In genomic region chr19:46961047-46961651, GRCm38 (mm10) we compare ENCODE assay signal across 8 mouse cellular contexts. TPM values are rescaled to one million over a fixed set of nuclear protein-coding genes. Genes with fewer than 3 reads are reported as not detected.
DNase-seq lines count a peak whose midpoint lies in the region; ATAC-seq and TF ChIP-seq lines count a peak whose summit lies in the region.

No protein-coding gene starts in this region.

- peak; percentile 14; the same call in 1 of the 2 replicates for ATAC-seq in hindbrain, embryonic 16.5 days

- peak overlapping the region; percentile 76 for H3K4me3 ChIP-seq in layer of hippocampus, adult 2 months
- peak overlapping the region; percentile 63 for H3K4me3 ChIP-seq in bone marrow macrophage, adult 2 months (ENCODE audit: insufficient read depth, low read length)
- peak overlapping the region; percentile 67 for H3K4me3 ChIP-seq in hindbrain, embryonic 16.5 days (ENCODE audit: low read length)

- 2% methylated on average over 22 of the region's 22 CpGs for WGBS in hindbrain, embryonic 16.5 days

- H3K36me3 ChIP-seq in hindbrain, embryonic 16.5 days (ENCODE audit: control insufficient read depth, insufficient read depth, low read length): no peaks in the 10 kb centered on the region

- peak overlapping the region; percentile 95 for H3K27ac ChIP-seq in layer of hippocampus, adult 2 months
- peak overlapping the region; percentile 69 for H3K27ac ChIP-seq in bone marrow macrophage, adult 2 months (ENCODE audit: insufficient read depth, low read depth, low read length)
- peak overlapping the region; percentile 99 for H3K27ac ChIP-seq in hindbrain, embryonic 16.5 days (ENCODE audit: low read depth, low read length)

- no peaks in the 10 kb centered on the region for H3K27me3 ChIP-seq in hindbrain, embryonic 16.5 days (replicated peaks; ENCODE audit: control insufficient read depth, insufficient read depth, low read length)

- H3K9me3 ChIP-seq in hindbrain, embryonic 16.5 days (ENCODE audit: control insufficient read depth, low read length): no peaks in the 10 kb centered on the region

- H3K4me1 ChIP-seq in bone marrow macrophage, adult 2 months (ENCODE audit: control insufficient read depth, insufficient read depth, low read length): peaks cover 32% of the 10 kb centered on the region
- peaks cover 20% of the 10 kb centered on the region for H3K4me1 ChIP-seq in hindbrain, embryonic 16.5 days (ENCODE audit: control insufficient read depth, insufficient read depth, low read depth, low read length)

- no peak for DNase-seq in layer of hippocampus, adult 2 months (ENCODE audit: low spot score in 2 of 2)
- DNase-seq in layer of hippocampus, adult 9-10 months (ENCODE audit: low spot score): no peak
- peak; percentile 39 for DNase-seq in naive thymus-derived CD4-positive, alpha-beta T cell, adult 2 months (ENCODE audit: low read depth)
- DNase-seq in spleen, postnatal 14 days (ENCODE audit: low spot score in 2 of 2): no peak
- DNase-seq in gastrocnemius, adult 8-10 months (ENCODE audit: low spot score in 2 of 2): no peak
- DNase-seq in embryo, embryonic 10.5 days (ENCODE audit: low spot score): no peak

- peak overlapping the region; percentile 76 for H3K4me2 ChIP-seq in hindbrain, embryonic 16.5 days (ENCODE audit: low read length)

- TF ChIP-seq CTCF in layer of hippocampus, adult 2 months (conservative IDR thresholded peaks at IDR 0.05): no peak
- TF ChIP-seq CTCF in bone marrow macrophage, adult 2 months (IDR thresholded peaks at IDR 0.05; ENCODE audit: low read depth, low read length): no peak

- peak overlapping the region; percentile 95 for H3K9ac ChIP-seq in hindbrain, embryonic 16.5 days (ENCODE audit: low read depth, low read length)

- TF ChIP-seq POLR2A in bone marrow macrophage, adult 2 months (IDR thresholded peaks at IDR 0.05; ENCODE audit: borderline replicate concordance, low read depth, low read length): no peak

RNA-seq across cellular contexts. Expression of gene Ina, which starts 53.3 kb away (rescaled TPM):
- 100 to 1,000 TPM; 170 to 180 TPM for total RNA-seq in layer of hippocampus, adult 2 months (2021)
- polyA plus RNA-seq in bone marrow macrophage, adult 2 months (2012; ENCODE audit: insufficient read depth, insufficient read length, missing spikeins): not detected in 2 replicates
- polyA plus RNA-seq in hindbrain, embryonic 16.5 days (2015; fragmentation: Nextera tagmentation; extraction: Ambion mirVana): 413 and 454 TPM in 2 replicates
- not detected for total RNA-seq in gastrocnemius, adult 8-10 months (2022)

RNA-seq across cellular contexts. Expression of gene Nt5c2, which starts 53.8 kb away (rescaled TPM):
- total RNA-seq in layer of hippocampus, adult 2 months (2021): 10 to 100 TPM; 80.9 to 84.4 TPM
- 56.5 and 61.9 TPM in 2 replicates for polyA plus RNA-seq in bone marrow macrophage, adult 2 months (2012; ENCODE audit: insufficient read depth, insufficient read length, missing spikeins)
- polyA plus RNA-seq in hindbrain, embryonic 16.5 days (2015; fragmentation: Nextera tagmentation; extraction: Ambion mirVana): 77.6 and 80.6 TPM in 2 replicates
- 10 to 100 TPM in 1 of 4 experiments, 1 to 10 TPM in 3; 5.8 to 10.2 (median 8.1) TPM for total RNA-seq in gastrocnemius, adult 8-10 months (2022)

Comparison
In these comparisons a context has a peak if more than half of its experiments do, and no peak if none do; other contexts are left out.
1. RNA of gene Ina, which starts 53.3 kb away (total RNA-seq): 170 to 180 TPM in layer of hippocampus, adult 2 months; not detected in gastrocnemius, adult 8-10 months; every median in the first group is over 100 times any median in the second.
2. RNA of gene Nt5c2, which starts 53.8 kb away (total RNA-seq): 80.9 to 84.4 TPM in layer of hippocampus, adult 2 months; 5.8 to 10.2 TPM in gastrocnemius, adult 8-10 months; every median in the first group is over 4 times any median in the second.
3. Peak in every context shown above with its lines, with median percentiles within 50 percentile points of each other: H3K27ac ChIP-seq and H3K4me3 ChIP-seq.